Mouse (Mus musculus) layer of hippocampus, postnatal 25 days (tissue): ENCODE data around the gene Sec23a. TPM values are rescaled to one million over a fixed set of nuclear protein-coding genes. Genes with fewer than 3 reads are reported as not detected.
"Not testable (repeated sequence)": the region's sequence is repeated elsewhere in the genome, so short reads cannot be mapped to it uniquely, and the experiment has no call there.

Source experiments
- DNase-seq, 2 experiments: peaks; one replicate each; pipeline ENCODE4 v3.0.0; 2022; ENCODE audit warnings: mixed read lengths in 2 of 2, low spot score in 1 of 2; ENCODE audit errors: extremely low spot score in 1 of 2
- total RNA-seq, 2 experiments: library from RNA; stranded (reverse); gene quantifications; 2 replicates each; pipeline ENCODE4 v1.2.3; 2021

The Sec23a gene
- total RNA-seq, 2 experiments from 2014 or later = 101 to 104 TPM

GRCm38 (mm10) chr12:59010482-59010881 lies 1.3 kb downstream of the Sec23a start:
- DNase-seq = no peak

DNA sequence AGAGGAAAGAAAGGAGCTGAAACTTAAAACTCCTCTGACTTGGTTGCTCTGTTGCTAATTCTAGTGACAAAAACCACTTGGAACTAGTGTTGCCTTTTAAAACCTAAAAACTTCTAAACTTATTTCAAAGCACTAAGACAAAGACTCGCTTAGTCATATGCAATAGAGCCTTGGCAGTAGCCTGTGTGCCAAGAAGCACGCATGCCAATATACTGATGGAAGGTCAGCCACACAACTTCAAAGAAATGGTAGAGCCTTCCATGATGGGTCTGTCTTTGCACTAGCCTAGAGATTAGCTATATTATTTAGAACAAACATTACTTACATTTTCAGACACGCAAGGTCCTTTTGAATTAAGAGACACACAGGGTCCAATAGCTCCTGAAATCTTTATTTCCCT lies 26.1 kb downstream of the Sec23a start:
- DNase-seq = no peak

DNA sequence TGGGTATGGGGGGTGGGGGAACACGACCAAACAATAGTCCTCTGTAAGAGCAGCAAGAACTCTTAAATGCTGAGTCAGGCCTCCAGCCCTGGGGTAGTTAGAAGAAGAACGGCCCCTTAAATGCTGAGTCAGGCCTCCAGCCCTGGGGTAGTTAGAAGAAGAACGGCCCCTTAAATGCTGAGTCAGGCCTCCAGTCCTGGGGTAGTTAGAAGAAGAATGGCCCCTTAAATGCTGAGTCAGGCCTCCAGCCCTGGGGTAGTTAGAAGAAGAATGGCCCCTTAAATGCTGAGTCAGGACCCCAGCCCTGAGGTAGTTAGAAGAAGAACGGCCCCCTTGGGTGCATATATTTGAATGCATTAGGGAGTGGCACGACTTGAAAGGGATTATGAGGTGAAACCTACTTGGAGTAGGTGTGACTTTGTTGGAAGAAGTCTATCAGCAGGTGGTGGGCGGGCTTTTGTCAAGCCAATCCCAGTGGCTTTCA lies 30.6 kb downstream of the Sec23a start:
- DNase-seq = not testable (repeated sequence)

DNA sequence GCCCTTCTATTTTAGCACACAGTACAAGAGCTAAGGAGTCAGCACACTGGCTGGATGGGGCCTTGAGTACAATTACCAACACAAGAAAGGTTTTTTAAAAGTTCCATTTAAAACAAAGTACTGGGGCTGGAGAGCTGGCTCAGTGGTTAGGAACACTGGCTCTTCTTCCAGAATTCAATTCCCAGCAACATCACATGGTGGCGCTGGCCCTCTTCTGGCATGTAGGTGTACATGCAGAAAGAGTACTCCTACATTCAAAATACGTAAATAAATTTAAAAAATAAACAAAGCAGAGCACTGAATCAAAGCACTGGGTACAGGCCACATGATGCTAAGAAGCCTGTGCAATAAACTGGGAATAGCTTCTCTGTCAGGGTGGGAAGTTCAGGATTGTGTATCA lies 34.9 kb downstream of the Sec23a start:
- no peak for DNase-seq

GRCm38 (mm10) chr12:58964583-58964982 lies 47.2 kb downstream of the Sec23a start:
- DNase-seq = peak in 1 of 2 experiments; percentile 39

DNA sequence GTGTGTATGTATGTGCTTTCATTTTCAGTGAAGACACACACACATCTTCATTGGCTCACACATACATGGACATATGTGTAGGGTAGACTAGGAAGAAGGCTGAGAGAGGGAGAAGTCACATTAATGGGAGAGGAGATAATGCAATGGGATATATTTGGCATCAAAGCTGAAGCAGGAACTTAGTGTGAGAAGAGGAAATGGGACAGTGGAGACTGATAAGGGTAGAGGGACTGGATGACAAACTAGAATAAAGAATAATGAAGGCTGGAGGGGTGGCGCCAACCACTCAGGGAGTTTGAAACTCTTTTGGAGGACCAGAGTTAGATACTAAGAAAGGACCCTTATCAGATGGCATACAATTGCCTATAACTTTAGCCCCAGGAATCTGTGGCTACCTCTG lies 51.0 kb downstream of the Sec23a start:
- no peak for DNase-seq

DNA sequence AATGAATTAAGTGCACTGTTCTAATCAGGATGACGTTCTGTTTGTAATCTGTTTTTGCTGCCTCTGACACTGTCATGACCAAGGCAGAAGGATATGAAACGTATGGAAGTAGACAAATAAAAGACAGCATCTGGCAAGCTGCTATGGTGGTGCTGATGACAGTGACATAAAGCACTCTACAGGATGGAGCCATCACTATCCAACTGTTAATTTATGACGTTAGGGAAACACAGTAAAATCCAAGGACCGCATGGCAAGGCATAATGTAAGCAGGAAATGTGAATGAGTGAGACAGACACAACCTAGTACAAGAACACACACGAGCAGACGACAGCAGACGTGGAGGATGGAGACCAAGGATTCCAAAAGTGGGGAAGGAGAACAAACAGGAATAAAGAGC lies 55.2 kb downstream of the Sec23a start:
- no peak for DNase-seq

DNA sequence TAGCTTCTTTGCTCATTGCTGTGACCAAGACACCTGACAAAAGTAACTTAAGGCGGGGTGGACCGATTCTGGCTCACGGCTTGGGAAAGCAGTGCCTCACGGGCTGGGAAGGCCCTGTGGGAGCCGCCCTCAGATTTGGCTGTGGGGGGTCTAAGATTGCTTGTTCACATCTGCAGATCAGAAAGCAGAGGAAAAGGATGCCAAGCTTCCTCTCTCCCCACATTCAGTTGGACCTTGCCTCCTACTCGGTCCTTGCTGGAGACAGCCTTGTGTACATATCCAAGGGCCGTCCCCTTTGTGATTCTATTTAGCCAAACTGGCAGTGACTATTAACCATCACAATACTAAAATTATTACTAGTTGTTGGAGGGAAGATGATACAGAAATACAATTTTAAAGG lies 55.7 kb downstream of the Sec23a start:
- no peak for DNase-seq

DNA sequence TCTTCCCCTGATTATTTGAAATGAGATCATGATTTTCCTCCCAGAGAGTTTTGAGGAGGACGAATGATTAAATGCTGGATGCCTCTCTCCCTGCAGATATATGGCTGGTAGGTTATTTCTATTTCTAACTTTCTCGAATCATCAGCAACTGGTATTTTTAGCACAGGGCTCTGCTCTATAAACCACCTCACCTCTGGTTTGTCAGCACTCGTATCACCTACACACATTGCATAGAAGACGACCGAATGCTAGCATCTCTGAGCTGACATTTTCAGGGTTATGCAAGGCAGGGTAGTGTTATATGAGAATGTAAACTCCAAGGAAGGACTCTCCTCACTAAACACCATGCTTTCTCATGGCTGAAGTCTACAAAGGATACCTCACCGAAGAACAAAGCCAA lies 63.9 kb downstream of the Sec23a start:
- no peak for DNase-seq

DNA sequence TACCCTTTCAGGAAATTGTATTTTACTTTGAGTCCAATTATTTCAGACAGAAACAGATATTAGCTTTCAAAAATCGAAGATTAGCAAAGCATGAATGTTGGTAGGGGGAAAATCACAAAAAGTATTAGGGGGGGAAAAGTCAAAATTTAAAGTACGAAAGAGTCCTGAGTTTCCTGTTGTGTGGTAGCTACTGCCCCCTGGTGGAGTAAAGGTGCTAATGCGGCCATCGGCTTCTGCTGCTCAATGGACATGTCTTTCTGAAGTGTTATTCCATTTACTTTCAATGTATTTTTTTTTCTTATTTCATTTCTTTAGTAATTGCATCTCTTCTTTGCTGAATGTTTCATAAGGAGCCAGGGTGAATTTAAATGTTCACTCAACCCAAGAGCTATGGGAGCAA lies 64.6 kb downstream of the Sec23a start:
- peak; percentile 50 to 79 for DNase-seq

DNA sequence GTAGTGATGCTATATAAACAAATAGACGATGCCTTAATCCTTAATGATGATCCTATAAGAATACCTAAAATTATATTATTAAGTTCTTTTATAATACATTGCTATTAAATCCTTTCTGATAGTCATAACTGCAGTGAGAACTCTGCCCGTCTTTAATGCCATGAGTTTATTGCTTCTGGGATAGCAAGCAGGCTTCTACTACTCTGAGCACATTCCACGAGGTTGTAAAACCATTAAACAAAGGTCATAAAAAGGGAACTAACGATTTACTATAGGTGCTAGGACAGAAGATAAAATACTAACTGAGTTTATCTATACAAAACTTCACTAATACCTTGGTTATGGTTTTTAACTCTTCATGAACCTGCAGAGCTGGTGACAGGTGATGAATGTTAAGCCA lies 69.3 kb downstream of the Sec23a start:
- no peak for DNase-seq

- no peak for DNase-seq
These were observed 77.2 kb downstream of the Sec23a start for GRCm38 (mm10) chr12:58934580-58934979.

DNA sequence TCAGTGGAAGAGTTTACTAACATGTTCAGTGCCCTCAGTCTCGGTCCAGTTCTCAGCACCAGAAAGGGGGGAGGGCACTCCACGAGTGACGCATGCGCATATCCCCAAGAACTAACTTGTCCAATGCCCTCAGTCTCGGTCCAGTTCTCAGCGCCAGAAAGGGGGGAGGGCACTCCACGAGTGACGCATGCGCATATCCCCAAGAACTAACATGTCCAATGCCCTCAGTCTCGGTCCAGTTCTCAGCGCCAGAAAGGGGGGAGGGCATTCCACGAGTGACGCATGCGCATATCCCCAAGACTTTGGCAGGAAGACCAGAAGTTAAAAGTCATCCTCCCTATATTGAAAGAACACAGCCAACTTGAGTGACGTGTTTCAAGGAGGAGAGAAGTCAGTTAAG lies 86.8 kb downstream of the Sec23a start:
- DNase-seq = no peak

- peak; percentile 65 to 72 for DNase-seq
These were observed 87.8 kb downstream of the Sec23a start for GRCm38 (mm10) chr12:58924025-58924424.

DNA sequence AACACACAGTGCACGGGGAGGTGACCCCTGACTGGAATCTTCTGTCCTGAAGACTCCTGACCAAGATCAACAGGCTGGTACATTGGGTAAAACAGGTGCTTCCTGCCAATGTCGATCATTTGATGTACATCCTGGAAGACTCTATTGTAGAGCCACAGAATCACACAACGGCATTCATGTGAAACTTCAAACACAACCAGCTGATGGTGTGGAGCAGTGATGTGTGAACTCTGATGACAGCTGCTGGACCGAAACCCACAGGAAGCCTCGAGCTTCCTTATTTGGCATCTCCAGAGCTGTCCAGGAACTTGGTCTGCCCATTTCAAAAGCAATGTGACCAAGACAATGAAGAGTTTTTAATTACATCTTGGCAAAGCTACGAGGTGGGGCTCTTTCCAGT lies 91.0 kb downstream of the Sec23a start:
- DNase-seq = no peak

DNA sequence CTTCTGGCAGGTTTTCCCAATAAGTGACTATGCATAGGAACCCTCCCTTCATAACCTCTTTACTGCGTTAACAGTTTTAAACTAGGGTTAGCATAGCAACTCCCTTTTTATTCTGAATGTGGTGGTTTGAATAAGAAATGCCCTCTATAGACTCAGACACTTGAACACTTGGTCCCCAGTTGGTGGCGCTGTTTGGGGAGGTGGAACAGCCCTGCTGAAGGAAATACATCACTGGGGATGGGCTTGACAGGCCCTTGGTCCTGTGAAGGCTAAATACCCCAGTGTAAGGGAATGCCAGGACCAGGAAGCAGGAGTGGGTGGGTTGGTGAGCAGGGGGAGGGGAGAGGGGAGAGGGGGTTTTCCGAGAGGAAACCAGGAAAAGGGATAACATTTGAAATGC lies 92.3 kb downstream of the Sec23a start:
- DNase-seq = no peak

DNA sequence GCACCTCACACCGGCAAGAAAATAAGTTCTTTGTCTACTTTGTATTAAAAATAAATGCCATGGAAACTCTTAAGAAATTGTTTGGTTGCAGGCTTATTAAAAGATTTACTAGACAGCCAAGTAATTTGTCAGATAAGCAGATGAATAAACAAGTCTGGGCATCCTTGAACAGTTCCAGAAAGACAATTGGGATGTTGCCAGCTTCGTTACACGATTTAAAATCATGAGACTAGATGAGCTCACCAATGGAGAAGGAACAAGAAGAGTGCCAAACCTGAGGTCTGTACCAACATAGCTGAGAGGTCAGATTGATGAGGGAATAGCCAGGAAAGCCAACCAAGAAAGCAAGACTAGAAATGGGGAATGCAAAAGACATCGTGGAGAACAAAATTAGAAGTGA lies 102.0 kb downstream of the Sec23a start:
- DNase-seq = no peak

Other genes starting within 250 kb of the Sec23a start
- gene Gemin2, start 1.4 kb upstream of the Sec23a start, total RNA-seq = 1 to 10 TPM; 7.5 to 8.0 TPM
- gene Trappc6b, start 49.5 kb upstream of the Sec23a start, total RNA-seq = 100 to 1,000 TPM; 110 to 111 TPM
- gene Pnn, start 54.9 kb upstream of the Sec23a start, total RNA-seq = 10 to 100 TPM; 46.0 to 56.9 TPM
- 10 to 100 TPM; 42.4 to 52.4 TPM for gene Mia2, start 83.8 kb upstream of the Sec23a start, total RNA-seq
- gene Fbxo33, start 207.7 kb upstream of the Sec23a start, total RNA-seq = 10 to 100 TPM; 48.7 to 54.6 TPM